Mouse (Mus musculus): Measurements from ENCODE around the gene Nrsn2. TPM values are rescaled to one million over a fixed set of nuclear protein-coding genes. Genes with fewer than 3 reads are reported as not detected.
A peak's percentile ranks its signal among the peaks of the same experiment; 100 is the strongest.

Gene Nrsn2
- total RNA-seq, 2 experiments from 2014 or later = 95.7 to 106 TPM

- DNase-seq (ENCODE audit: low spot score in 2 of 2) = no peak
Measured at GRCm38 (mm10) chr2:152345393-152345792, 31.0 kb downstream of the Nrsn2 start.

GRCm38 (mm10) chr2:152344909-152345308, 31.5 kb downstream of the Nrsn2 start:
- DNase-seq (ENCODE audit: low spot score in 2 of 2) = no peak

GRCm38 (mm10) chr2:152344361-152344760, 32.1 kb downstream of the Nrsn2 start:
- DNase-seq (ENCODE audit: low spot score in 2 of 2) = no peak

- DNase-seq (ENCODE audit: low spot score in 2 of 2) = peak; percentile 43 to 70
Measured at GRCm38 (mm10) chr2:152343329-152344213, 32.9 kb downstream of the Nrsn2 start, which contains the start of gene Trib3. Gene Trib3 (minus strand): TSS chr2:152344032.

- no peak for DNase-seq (ENCODE audit: low spot score in 2 of 2)
Measured at GRCm38 (mm10) chr2:152339631-152340179, 36.7 kb downstream of the Nrsn2 start.

- no peak for DNase-seq (ENCODE audit: low spot score in 2 of 2)
Measured at GRCm38 (mm10) chr2:152338319-152338718, 38.1 kb downstream of the Nrsn2 start.

- no peak for DNase-seq (ENCODE audit: low spot score in 2 of 2)
Measured at GRCm38 (mm10) chr2:152337591-152338212, 38.7 kb downstream of the Nrsn2 start.

GRCm38 (mm10) chr2:152336856-152337255, 39.6 kb downstream of the Nrsn2 start:
- no peak for DNase-seq (ENCODE audit: low spot score in 2 of 2)

- DNase-seq (ENCODE audit: low spot score in 2 of 2) = no peak
Measured at GRCm38 (mm10) chr2:152335289-152335820, 41.1 kb downstream of the Nrsn2 start.

- no peak for DNase-seq (ENCODE audit: low spot score in 2 of 2)
Measured at GRCm38 (mm10) chr2:152333345-152334006, 43.0 kb downstream of the Nrsn2 start.

GRCm38 (mm10) chr2:152332101-152332825, 44.2 kb downstream of the Nrsn2 start, which contains the start of gene Rbck1:
Gene Rbck1 (minus strand): TSS chr2:152332653.
- DNase-seq (ENCODE audit: low spot score in 2 of 2) = peak; percentile 82 to 89

- DNase-seq (ENCODE audit: low spot score in 2 of 2) = no peak
Measured at GRCm38 (mm10) chr2:152330858-152331423, 45.5 kb downstream of the Nrsn2 start.

GRCm38 (mm10) chr2:152327980-152328379, 48.5 kb downstream of the Nrsn2 start:
- DNase-seq (ENCODE audit: low spot score in 2 of 2) = no peak

GRCm38 (mm10) chr2:152326654-152327053, 49.8 kb downstream of the Nrsn2 start:
- DNase-seq (ENCODE audit: low spot score in 2 of 2) = no peak

GRCm38 (mm10) chr2:152326157-152326556, 50.3 kb downstream of the Nrsn2 start:
- no peak for DNase-seq (ENCODE audit: low spot score in 2 of 2)

GRCm38 (mm10) chr2:152324842-152325241, 51.6 kb downstream of the Nrsn2 start:
- no peak for DNase-seq (ENCODE audit: low spot score in 2 of 2)

- no peak for DNase-seq (ENCODE audit: low spot score in 2 of 2)
Measured at GRCm38 (mm10) chr2:152323971-152324370, 52.5 kb downstream of the Nrsn2 start.

GRCm38 (mm10) chr2:152322198-152322597, 54.2 kb downstream of the Nrsn2 start:
- no peak for DNase-seq (ENCODE audit: low spot score in 2 of 2)

- no peak for DNase-seq (ENCODE audit: low spot score in 2 of 2)
Measured at GRCm38 (mm10) chr2:152321558-152321957, 54.9 kb downstream of the Nrsn2 start.
